Mouse (Mus musculus): ENCODE measurements around the gene Slc38a2. TPM values are rescaled to one million over a fixed set of nuclear protein-coding genes. Genes with fewer than 3 reads are reported as not detected.

Gene Slc38a2
- polyA plus RNA-seq, 1 experiment: 158 TPM

DNA sequence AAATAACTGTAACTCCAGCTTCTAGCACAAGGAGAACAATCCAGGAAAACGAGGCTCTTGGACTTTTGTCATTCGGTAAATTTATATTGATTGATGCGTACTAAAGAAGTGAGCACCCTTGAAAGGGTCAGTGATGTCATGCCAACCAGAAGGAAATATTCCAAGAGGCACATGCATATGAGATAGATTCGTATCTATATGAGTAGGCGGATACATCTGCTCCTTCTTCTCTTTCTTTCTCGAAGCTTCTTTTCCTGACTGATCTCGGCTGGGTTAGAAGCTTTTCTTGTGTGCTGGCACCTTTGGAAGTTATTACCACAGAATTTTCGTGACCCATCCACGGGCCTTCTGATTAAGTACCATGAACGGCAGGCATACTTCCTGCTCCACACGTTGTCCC is 12.1 kb upstream of the Slc38a2 start:
- H3K4me1 ChIP-seq (ENCODE audit: control insufficient read depth, insufficient read depth, low read length): no peaks in the 10 kb centered on the region
- TF ChIP-seq EP300 (IDR thresholded peaks at IDR 0.05; ENCODE audit: insufficient read depth, low read depth, low read length): no peak
- TF ChIP-seq POLR2A (IDR thresholded peaks at IDR 0.05; ENCODE audit: insufficient read depth, low read length): no peak

DNA sequence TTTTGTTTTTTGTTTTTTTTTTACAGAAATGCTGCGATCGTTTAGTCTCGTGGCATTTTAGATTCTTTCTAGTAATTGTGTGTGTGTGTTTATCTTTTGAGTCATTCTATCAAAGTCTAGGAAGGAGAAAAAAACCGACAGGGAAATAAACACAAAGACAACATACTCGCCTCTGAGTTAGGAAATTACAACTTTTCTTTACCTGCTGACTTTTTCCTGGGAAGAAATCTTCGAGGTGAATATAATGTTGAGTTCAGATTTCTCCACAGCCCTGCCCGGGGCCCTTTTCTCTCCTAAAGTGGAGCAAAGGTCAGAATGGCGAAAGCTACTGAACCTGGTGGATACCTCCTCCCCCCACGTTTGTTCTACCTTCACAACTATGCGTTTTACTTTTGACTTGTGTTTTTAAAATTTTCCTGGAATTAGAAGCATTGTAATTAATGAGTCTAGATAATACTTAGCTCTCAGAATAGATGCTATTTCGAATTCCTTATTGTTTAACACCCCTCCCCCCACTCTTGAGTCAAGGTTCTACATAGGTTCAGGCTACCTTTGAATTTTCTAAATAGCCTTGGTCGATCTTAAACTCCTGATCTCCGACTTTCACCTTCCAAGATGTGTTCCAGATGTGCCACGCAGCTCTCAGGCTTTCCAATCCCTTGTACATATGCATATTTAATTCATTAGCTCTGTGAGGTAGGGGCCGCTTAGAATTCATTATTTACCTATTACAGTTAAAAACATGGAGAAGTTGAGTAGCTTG is 11.0 kb upstream of the Slc38a2 start:
- no peaks in the 10 kb centered on the region for H3K27me3 ChIP-seq (ENCODE audit: control insufficient read depth, insufficient read depth, low read length, poor library complexity, severe bottlenecking)

More for the DNA sequence above, 12.1 kb upstream of the Slc38a2 start:
- Histone ChIP-seq H3K4me3 (ENCODE audit: low read depth, low read length) (no peak overlapping the region), H3K9ac (ENCODE audit: low read depth, poor library complexity, severe bottlenecking) (no peak overlapping the region), H3K27me3 (ENCODE audit: control insufficient read depth, insufficient read depth, low read length, poor library complexity, severe bottlenecking) (no peaks in the 10 kb centered on the region), H3K27ac (ENCODE audit: insufficient read depth, low read length) (no peak overlapping the region), H3K36me3 (ENCODE audit: control insufficient read depth, insufficient read depth, low read length, poor library complexity, severe bottlenecking) (no peaks in the 10 kb centered on the region), H3K9me3 (replicated peaks; ENCODE audit: control insufficient read depth, insufficient read depth, low read length, poor library complexity, severe bottlenecking) (no peaks in the 10 kb centered on the region)

DNA sequence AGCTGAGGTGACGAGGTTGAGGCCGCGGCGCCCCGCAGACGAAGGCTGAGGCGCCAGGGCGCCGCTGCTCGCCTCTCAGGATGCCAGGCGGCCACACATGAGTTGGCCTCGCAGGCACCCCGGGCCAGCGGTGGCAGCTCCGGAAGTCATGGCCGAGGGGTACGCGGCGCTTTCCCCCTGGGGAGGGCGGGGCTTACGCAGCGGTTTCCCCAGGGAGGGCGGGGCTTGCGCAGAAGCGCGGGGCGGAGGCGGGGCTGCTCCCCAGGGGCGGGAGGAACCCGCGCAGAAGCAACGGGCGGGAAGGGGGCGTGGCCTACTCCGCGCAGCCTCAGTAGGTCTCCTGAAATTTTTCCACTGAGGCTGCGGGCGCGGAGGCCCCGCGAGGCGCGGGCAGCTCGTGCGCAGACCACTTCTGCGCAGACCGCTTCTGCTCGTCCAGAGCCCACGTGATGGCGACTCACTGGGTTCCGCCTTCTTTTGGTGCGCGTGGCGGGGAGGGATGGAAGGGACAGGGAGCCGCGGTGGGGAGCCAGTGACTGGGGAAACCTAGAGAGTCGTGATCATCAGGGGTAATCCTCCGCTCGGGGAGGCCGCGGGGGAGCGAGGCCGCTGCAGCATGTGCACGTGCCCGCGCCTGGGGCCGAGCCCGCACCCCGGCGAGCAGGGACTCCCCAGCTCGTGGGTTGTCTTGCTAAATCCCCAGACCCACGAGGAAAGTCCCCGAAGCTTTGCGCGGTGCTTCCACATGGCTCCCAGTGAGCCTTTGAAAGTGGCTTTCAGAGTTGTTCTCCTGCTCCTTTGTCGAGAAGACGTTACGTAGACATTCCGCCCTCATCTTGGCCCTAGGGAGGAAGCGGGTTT is 10.2 kb upstream of the Slc38a2 start:
- peak overlapping the region; percentile 90 for H3K9ac ChIP-seq (ENCODE audit: low read depth, poor library complexity, severe bottlenecking)
- no peaks in the 10 kb centered on the region for H3K36me3 ChIP-seq (ENCODE audit: control insufficient read depth, insufficient read depth, low read length, poor library complexity, severe bottlenecking)
- H3K4me1 ChIP-seq (ENCODE audit: control insufficient read depth, insufficient read depth, low read length): no peaks in the 10 kb centered on the region
- TF ChIP-seq POLR2A (IDR thresholded peaks at IDR 0.05; ENCODE audit: insufficient read depth, low read length) (peak; percentile 34), EP300 (IDR thresholded peaks at IDR 0.05; ENCODE audit: insufficient read depth, low read depth, low read length) (no peak), CTCF (IDR thresholded peaks at IDR 0.05; ENCODE audit: low read depth, low read length) (no peak)
- no peaks in the 10 kb centered on the region for H3K9me3 ChIP-seq (replicated peaks; ENCODE audit: control insufficient read depth, insufficient read depth, low read length, poor library complexity, severe bottlenecking)
- H3K27me3 ChIP-seq (ENCODE audit: control insufficient read depth, insufficient read depth, low read length, poor library complexity, severe bottlenecking): no peaks in the 10 kb centered on the region
- H3K27ac ChIP-seq (ENCODE audit: insufficient read depth, low read length): peak overlapping the region; percentile 89
- peak overlapping the region; percentile 78 for H3K4me3 ChIP-seq (ENCODE audit: low read depth, low read length)

More for the DNA sequence above, 11.0 kb upstream of the Slc38a2 start:
- Histone ChIP-seq H3K36me3 (ENCODE audit: control insufficient read depth, insufficient read depth, low read length, poor library complexity, severe bottlenecking) (no peaks in the 10 kb centered on the region), H3K4me1 (ENCODE audit: control insufficient read depth, insufficient read depth, low read length) (no peaks in the 10 kb centered on the region), H3K27ac (ENCODE audit: insufficient read depth, low read length) (peak overlapping the region; percentile 89), H3K9ac (ENCODE audit: low read depth, poor library complexity, severe bottlenecking) (peak overlapping the region; percentile 90), H3K4me3 (ENCODE audit: low read depth, low read length) (peak overlapping the region; percentile 78), H3K9me3 (replicated peaks; ENCODE audit: control insufficient read depth, insufficient read depth, low read length, poor library complexity, severe bottlenecking) (no peaks in the 10 kb centered on the region)
- no peak for TF ChIP-seq POLR2A (IDR thresholded peaks at IDR 0.05; ENCODE audit: insufficient read depth, low read length)
- no peak for TF ChIP-seq CTCF (IDR thresholded peaks at IDR 0.05; ENCODE audit: low read depth, low read length)

DNA sequence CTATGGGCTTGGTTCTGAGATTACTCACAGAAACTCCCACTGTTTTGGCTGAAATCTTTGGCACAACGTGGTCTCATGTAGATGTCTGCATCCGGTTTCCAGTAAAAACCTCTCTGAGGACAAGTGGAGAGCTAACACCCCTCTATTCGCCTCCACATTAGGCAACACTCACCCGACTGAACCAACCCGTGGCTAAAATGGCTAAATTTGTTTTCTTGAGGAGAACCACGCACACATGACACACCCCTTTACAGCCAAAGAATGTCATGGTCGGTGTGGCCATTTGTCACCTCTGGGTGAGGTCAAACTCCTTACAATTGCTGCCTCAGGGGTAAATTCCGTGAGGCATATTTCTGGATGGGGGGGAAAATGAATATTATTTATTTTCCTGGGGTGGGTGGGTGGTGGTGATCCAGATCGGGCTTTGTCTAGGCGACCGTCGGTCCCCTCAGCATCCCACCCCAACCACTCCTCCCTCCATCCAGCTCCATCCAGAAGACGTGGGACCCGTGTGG is 9.5 kb upstream of the Slc38a2 start:
- no peaks in the 10 kb centered on the region for H3K9me3 ChIP-seq (replicated peaks; ENCODE audit: control insufficient read depth, insufficient read depth, low read length, poor library complexity, severe bottlenecking)
- H3K4me3 ChIP-seq (ENCODE audit: low read depth, low read length): peak overlapping the region; percentile 61
- no peaks in the 10 kb centered on the region for H3K27me3 ChIP-seq (ENCODE audit: control insufficient read depth, insufficient read depth, low read length, poor library complexity, severe bottlenecking)
- H3K36me3 ChIP-seq (ENCODE audit: control insufficient read depth, insufficient read depth, low read length, poor library complexity, severe bottlenecking): no peaks in the 10 kb centered on the region
- no peak for TF ChIP-seq CTCF (IDR thresholded peaks at IDR 0.05; ENCODE audit: low read depth, low read length)
- no peak for TF ChIP-seq POLR2A (IDR thresholded peaks at IDR 0.05; ENCODE audit: insufficient read depth, low read length)
- no peak for TF ChIP-seq EP300 (IDR thresholded peaks at IDR 0.05; ENCODE audit: insufficient read depth, low read depth, low read length)
- H3K9ac ChIP-seq (ENCODE audit: low read depth, poor library complexity, severe bottlenecking): peak overlapping the region; percentile 61
- peak overlapping the region; percentile 45; the same call in 1 of the 2 replicates for H3K27ac ChIP-seq (ENCODE audit: insufficient read depth, low read length)
- H3K4me1 ChIP-seq (ENCODE audit: control insufficient read depth, insufficient read depth, low read length): no peaks in the 10 kb centered on the region

DNA sequence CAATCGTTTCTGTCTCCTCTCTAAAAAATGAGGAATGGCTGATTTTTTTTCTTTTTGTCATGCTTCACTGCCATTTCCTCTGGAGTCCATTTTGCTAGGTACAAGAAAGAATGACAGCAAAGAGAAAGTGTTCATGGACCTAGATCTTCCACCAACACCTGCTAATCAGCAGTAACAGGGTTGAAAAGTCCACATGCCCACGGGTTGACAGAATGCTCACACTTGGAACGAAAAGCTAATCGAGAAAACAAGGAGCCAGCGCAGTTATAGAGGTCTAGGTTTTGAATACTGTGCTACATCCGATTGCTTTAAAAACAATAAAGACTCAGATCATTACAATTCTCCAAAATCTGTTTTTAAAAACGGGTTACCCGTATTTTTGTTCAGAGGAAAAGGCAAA is 8.9 kb upstream of the Slc38a2 start:
- Histone ChIP-seq H3K27ac (ENCODE audit: insufficient read depth, low read length) (peak overlapping the region; percentile 69; the same call in 1 of the 2 replicates), H3K27me3 (ENCODE audit: control insufficient read depth, insufficient read depth, low read length, poor library complexity, severe bottlenecking) (no peaks in the 10 kb centered on the region), H3K4me1 (ENCODE audit: control insufficient read depth, insufficient read depth, low read length) (peaks cover 4% of the 10 kb centered on the region), H3K36me3 (ENCODE audit: control insufficient read depth, insufficient read depth, low read length, poor library complexity, severe bottlenecking) (no peaks in the 10 kb centered on the region), H3K9me3 (replicated peaks; ENCODE audit: control insufficient read depth, insufficient read depth, low read length, poor library complexity, severe bottlenecking) (no peaks in the 10 kb centered on the region), H3K9ac (ENCODE audit: low read depth, poor library complexity, severe bottlenecking) (peak overlapping the region; percentile 61; the same call in 1 of the 2 replicates), H3K4me3 (ENCODE audit: low read depth, low read length) (no peak overlapping the region)
- TF ChIP-seq EP300 (IDR thresholded peaks at IDR 0.05; ENCODE audit: insufficient read depth, low read depth, low read length): no peak
- TF ChIP-seq POLR2A (IDR thresholded peaks at IDR 0.05; ENCODE audit: insufficient read depth, low read length): no peak
- no peak for TF ChIP-seq CTCF (IDR thresholded peaks at IDR 0.05; ENCODE audit: low read depth, low read length)
